Mouse (Mus musculus): ENCODE results near the gene Nfasc. TPM values are rescaled to one million over a fixed set of nuclear protein-coding genes. Genes with fewer than 3 reads are reported as not detected.

Gene Nfasc
- polyA plus RNA-seq, 2 experiments = 0.34 to 1.1 TPM

- Histone ChIP-seq H3K27me3 (ENCODE audit: control insufficient read depth, insufficient read depth, low read length) (no peaks in the 10 kb centered on the region), H3K9ac (ENCODE audit: low read depth, low read length, severe bottlenecking) (no peak overlapping the region), H3K27ac (replicated peaks; ENCODE audit: low read depth, low read length) (no peak overlapping the region), H3K4me3 (replicated peaks; ENCODE audit: low read length) (no peak overlapping the region), H3K4me2 (replicated peaks; ENCODE audit: low read depth, low read length, severe bottlenecking) (no peak overlapping the region), H3K4me1 (ENCODE audit: control insufficient read depth, insufficient read depth, low read length) (no peaks in the 10 kb centered on the region), H3K36me3 (ENCODE audit: control insufficient read depth, insufficient read depth, low read length) (no peaks in the 10 kb centered on the region), H3K9me3 (ENCODE audit: control insufficient read depth, low read length) (no peaks in the 10 kb centered on the region)
- DNase-seq (ENCODE audit: low spot score) (no peak), ATAC-seq (ENCODE audit: low FRiP score, low read depth) (no peak)
- WGBS = 92% methylated on average over 15 of the region's 15 CpGs
- TF ChIP-seq POLR2A (IDR thresholded peaks at IDR 0.05; ENCODE audit: borderline replicate concordance, extremely low read depth, insufficient read depth, insufficient read length) = no peak
These were observed 171.4 kb downstream of the Nfasc start for GRCm38 (mm10) chr1:132570068-132570780.

GRCm38 (mm10) chr1:132569516-132569915 lies 172.1 kb downstream of the Nfasc start:
- H3K36me3 ChIP-seq (ENCODE audit: control insufficient read depth, insufficient read depth, low read length) = no peaks in the 10 kb centered on the region
- H3K4me2 ChIP-seq (replicated peaks; ENCODE audit: low read depth, low read length, severe bottlenecking) = no peak overlapping the region
- TF ChIP-seq POLR2A (IDR thresholded peaks at IDR 0.05; ENCODE audit: borderline replicate concordance, extremely low read depth, insufficient read depth, insufficient read length) = no peak
- H3K27ac ChIP-seq (replicated peaks; ENCODE audit: low read depth, low read length) = no peak overlapping the region
- H3K9me3 ChIP-seq (ENCODE audit: control insufficient read depth, low read length) = no peaks in the 10 kb centered on the region
- H3K4me1 ChIP-seq (ENCODE audit: control insufficient read depth, insufficient read depth, low read length) = no peaks in the 10 kb centered on the region
- no peaks in the 10 kb centered on the region for H3K27me3 ChIP-seq (ENCODE audit: control insufficient read depth, insufficient read depth, low read length)
- no peak for DNase-seq (ENCODE audit: low spot score)
- no peak overlapping the region for H3K4me3 ChIP-seq (replicated peaks; ENCODE audit: low read length)
- WGBS = 80% methylated on average over 9 of the region's 9 CpGs
- H3K9ac ChIP-seq (ENCODE audit: low read depth, low read length, severe bottlenecking) = no peak overlapping the region
- no peak for ATAC-seq (ENCODE audit: low FRiP score, low read depth)

- Histone ChIP-seq H3K4me3 (replicated peaks; ENCODE audit: low read length) (no peak overlapping the region), H3K9me3 (ENCODE audit: control insufficient read depth, low read length) (no peaks in the 10 kb centered on the region), H3K27ac (replicated peaks; ENCODE audit: low read depth, low read length) (no peak overlapping the region), H3K36me3 (ENCODE audit: control insufficient read depth, insufficient read depth, low read length) (no peaks in the 10 kb centered on the region), H3K27me3 (ENCODE audit: control insufficient read depth, insufficient read depth, low read length) (no peaks in the 10 kb centered on the region), H3K9ac (ENCODE audit: low read depth, low read length, severe bottlenecking) (no peak overlapping the region), H3K4me1 (ENCODE audit: control insufficient read depth, insufficient read depth, low read length) (no peaks in the 10 kb centered on the region), H3K4me2 (replicated peaks; ENCODE audit: low read depth, low read length, severe bottlenecking) (no peak overlapping the region)
- ATAC-seq (ENCODE audit: low FRiP score, low read depth) (no peak), DNase-seq (ENCODE audit: low spot score) (no peak)
- no peak for TF ChIP-seq POLR2A (IDR thresholded peaks at IDR 0.05; ENCODE audit: borderline replicate concordance, extremely low read depth, insufficient read depth, insufficient read length)
- WGBS = 74% methylated on average over 11 of the region's 11 CpGs
These were observed 174.1 kb downstream of the Nfasc start for GRCm38 (mm10) chr1:132567336-132568125.

GRCm38 (mm10) chr1:132565766-132566165 lies 175.8 kb downstream of the Nfasc start:
- Histone ChIP-seq H3K27me3 (ENCODE audit: control insufficient read depth, insufficient read depth, low read length) (no peaks in the 10 kb centered on the region), H3K4me1 (ENCODE audit: control insufficient read depth, insufficient read depth, low read length) (no peaks in the 10 kb centered on the region), H3K36me3 (ENCODE audit: control insufficient read depth, insufficient read depth, low read length) (no peaks in the 10 kb centered on the region), H3K27ac (replicated peaks; ENCODE audit: low read depth, low read length) (no peak overlapping the region), H3K4me2 (replicated peaks; ENCODE audit: low read depth, low read length, severe bottlenecking) (no peak overlapping the region), H3K4me3 (replicated peaks; ENCODE audit: low read length) (no peak overlapping the region), H3K9me3 (ENCODE audit: control insufficient read depth, low read length) (no peaks in the 10 kb centered on the region), H3K9ac (ENCODE audit: low read depth, low read length, severe bottlenecking) (no peak overlapping the region)
- 73% methylated on average over 7 of the region's 7 CpGs for WGBS
- ATAC-seq (ENCODE audit: low FRiP score, low read depth) (no peak), DNase-seq (ENCODE audit: low spot score) (no peak)
- TF ChIP-seq POLR2A (IDR thresholded peaks at IDR 0.05; ENCODE audit: borderline replicate concordance, extremely low read depth, insufficient read depth, insufficient read length) = no peak

GRCm38 (mm10) chr1:132564946-132565345 lies 176.7 kb downstream of the Nfasc start:
- ATAC-seq (ENCODE audit: low FRiP score, low read depth) = no peak
- Histone ChIP-seq H3K9ac (ENCODE audit: low read depth, low read length, severe bottlenecking) (no peak overlapping the region), H3K4me1 (ENCODE audit: control insufficient read depth, insufficient read depth, low read length) (no peaks in the 10 kb centered on the region), H3K4me2 (replicated peaks; ENCODE audit: low read depth, low read length, severe bottlenecking) (no peak overlapping the region), H3K9me3 (ENCODE audit: control insufficient read depth, low read length) (no peaks in the 10 kb centered on the region), H3K27me3 (ENCODE audit: control insufficient read depth, insufficient read depth, low read length) (no peaks in the 10 kb centered on the region), H3K4me3 (replicated peaks; ENCODE audit: low read length) (no peak overlapping the region), H3K36me3 (ENCODE audit: control insufficient read depth, insufficient read depth, low read length) (no peaks in the 10 kb centered on the region), H3K27ac (replicated peaks; ENCODE audit: low read depth, low read length) (no peak overlapping the region)
- 25% methylated on average over 6 of the region's 6 CpGs for WGBS
- no peak for DNase-seq (ENCODE audit: low spot score)
- TF ChIP-seq POLR2A (IDR thresholded peaks at IDR 0.05; ENCODE audit: borderline replicate concordance, extremely low read depth, insufficient read depth, insufficient read length) = no peak

All from limb, embryonic 14.5 days (tissue).